Mouse (Mus musculus) Muller cell, postnatal 12 days (primary cell): Measurements from ENCODE around the gene Gpkow.
"Not testable (repeated sequence)": the region's sequence is repeated elsewhere in the genome, so short reads cannot be mapped to it uniquely, and the experiment has no call there.

Source experiments
- DNase-seq: peaks from one replicate; pipeline ENCODE4 v3.0.0-alpha.2; 2015; ENCODE audit errors: inconsistent ontology term

Gpkow gene

GRCm38 (mm10) chrX:7688321-7688720, 8.6 kb upstream of the Gpkow start:
- no peak for DNase-seq

- DNase-seq, result no peak
Measured at GRCm38 (mm10) chrX:7690486-7690885, 6.4 kb upstream of the Gpkow start.

DNA sequence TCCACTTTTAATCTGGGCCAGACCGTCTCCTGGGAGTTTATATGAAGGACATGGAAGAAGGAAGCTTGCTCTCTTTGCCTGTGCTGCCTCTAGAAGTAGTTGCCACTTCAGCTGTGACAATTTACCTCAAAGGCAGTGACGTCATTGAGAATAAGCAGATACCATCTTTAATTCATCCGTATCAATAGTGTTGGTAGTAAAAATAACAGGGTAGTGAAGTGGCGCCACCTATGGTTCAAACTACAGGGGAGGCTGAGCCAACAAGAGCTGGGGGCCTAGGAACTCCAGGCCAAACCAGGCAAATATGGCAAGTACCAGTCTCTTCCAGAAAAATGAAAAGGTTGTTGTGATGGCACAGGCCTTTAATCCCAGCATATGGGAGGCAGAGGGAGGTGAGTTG, 4.1 kb upstream of the Gpkow start:
- DNase-seq, result no peak

GRCm38 (mm10) chrX:7696520-7696919, 411 bp upstream of the Gpkow start:
- no peak for DNase-seq

GRCm38 (mm10) chrX:7713764-7714134, 16.8 kb downstream of the Gpkow start:
- not testable (repeated sequence) for DNase-seq

DNA sequence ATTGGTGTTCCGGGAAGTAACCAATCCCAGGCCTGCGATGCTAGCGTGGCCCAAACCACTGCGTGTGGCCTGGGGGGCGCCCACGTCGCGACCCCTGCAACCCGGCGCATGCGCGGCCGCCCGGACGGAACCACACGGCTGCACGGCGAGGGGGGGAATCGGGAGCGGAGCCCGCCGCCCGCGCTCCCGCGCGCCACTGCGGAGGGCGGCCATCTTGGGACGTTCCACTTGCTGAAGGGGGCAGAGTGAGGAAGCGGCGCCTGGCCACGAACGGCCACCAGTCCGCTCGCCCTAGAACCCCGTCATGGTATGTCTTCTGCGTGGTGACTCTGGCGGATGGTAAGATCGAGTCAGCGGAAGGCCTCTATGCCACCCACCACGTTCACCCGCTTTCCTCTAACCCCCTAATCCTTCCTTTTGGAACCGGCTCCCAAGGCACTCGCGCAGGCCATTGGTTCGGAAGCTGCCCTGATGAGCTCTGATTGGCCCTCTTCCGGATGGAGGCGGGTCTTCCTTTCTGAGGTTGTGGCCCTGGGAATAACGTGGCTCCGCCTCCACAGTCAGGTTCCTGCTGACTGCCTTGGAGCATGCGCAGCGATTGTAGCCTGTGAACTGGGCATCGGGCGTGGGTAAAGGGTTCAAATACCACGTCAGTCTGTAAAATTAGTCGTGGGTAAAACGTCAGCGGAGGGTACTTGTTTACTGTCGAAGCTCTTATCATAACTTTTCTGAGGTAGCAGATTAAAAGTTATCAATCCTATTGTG, 17.4 kb downstream of the Gpkow start, which contains the start of gene Wdr45:
Gene Wdr45, plus strand, starts transcription at position 199 of the 765 bp plus-strand sequence.
- peak; percentile 93 for DNase-seq

- DNase-seq, result not testable (repeated sequence)
Measured at GRCm38 (mm10) chrX:7716058-7716457, 19.1 kb downstream of the Gpkow start.

DNA sequence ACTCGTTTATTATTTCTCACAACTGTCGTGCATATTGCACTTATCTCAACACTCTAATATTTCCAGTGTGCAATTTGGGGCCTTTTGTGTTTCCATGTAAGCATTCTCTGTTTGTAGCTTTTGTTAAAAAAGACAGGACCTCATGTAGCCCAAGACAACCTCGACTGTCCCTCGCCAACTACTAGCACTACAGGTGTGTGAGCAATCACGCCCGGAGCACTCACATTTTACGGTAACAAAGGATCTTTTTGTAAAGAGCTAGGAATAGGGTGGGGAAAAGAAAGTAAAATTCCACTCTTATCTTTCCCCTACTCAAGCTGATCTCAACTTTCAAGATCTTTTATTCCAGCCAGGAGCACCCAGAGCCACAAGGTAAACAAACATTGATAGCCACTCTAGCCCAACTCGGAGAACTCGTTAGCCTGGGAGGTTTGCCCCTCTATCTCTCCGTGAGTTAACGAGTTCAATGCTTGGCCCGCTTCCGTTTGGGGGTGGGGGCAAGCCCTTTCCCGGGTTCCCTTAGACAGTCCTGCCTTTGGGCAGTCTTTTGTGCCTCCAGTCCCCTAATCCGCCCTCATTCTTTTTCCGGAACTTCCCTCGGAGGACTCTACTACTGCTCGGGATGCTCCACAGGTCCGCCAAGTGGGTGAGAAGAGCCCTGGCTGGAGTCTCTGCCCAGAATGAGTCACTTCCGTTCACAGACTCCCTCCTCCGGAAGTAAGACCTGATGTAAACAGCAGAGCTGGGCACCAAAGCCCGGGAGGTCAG, 24.8 kb downstream of the Gpkow start, which contains the start of gene Gm45208:
Gene Gm45208, plus strand, starts transcription at position 732 of the 768 bp plus-strand sequence.
- DNase-seq, result peak; percentile 82

DNA sequence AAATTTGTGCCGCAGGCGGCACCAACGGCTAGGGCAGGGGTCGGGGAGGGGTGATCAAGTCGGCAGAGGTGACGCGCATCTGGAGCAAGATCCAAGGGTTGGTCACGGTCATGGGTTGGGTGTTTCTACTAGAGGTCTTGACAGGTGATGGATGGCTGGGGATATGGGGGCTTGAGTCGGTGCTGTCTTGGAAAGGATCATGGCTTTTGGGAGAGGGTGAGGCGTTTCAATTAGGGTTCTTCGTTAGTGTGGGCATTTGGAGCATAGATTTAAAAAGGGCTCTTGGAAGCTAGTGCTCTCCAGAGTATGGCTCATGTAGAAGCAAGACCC, 25.3 kb downstream of the Gpkow start:
- no peak for DNase-seq

DNA sequence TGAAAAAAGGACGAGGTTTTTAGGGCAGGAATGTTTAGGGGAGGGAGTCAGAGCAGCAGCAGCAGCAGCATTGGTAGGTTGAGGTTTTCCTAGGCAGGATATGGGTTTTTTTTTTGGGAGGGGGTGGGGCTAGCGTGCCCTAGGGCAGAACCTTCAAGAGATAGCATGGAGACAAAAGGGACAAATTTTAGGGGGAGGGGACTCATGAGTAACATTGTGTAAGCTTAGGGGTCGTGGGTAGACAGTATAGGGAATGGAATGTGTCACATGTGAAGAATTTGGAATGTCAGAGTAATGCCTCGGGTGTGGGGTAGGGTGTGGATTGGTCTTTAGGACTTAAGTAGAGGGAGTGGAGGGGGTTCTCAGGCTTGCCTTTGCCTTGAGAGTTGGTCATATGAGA, 25.8 kb downstream of the Gpkow start:
- no peak for DNase-seq

DNA sequence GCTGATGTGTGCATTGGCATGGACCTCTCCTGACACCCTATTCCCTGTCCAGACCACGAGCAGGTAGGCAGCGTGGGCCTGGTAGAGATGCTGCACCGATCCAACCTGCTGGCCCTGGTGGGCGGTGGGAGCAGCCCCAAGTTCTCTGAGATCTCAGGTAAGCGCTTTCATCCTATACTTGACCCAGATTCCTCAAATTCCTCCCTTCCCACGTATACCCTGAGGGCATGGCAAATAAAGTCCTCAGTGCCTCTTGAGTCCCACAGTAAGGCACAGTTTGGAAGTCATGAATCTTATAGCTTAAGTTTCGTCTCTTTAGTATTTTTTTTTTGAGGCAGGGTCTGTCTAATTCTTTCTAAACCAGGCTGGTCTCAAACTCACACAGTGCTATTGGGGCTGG, 27.2 kb downstream of the Gpkow start:
- DNase-seq, result no peak

- DNase-seq, result no peak
Measured at GRCm38 (mm10) chrX:7725841-7726240, 28.9 kb downstream of the Gpkow start.

- no peak for DNase-seq
Measured at GRCm38 (mm10) chrX:7727176-7727575, 30.2 kb downstream of the Gpkow start.

GRCm38 (mm10) chrX:7728215-7728921, 31.4 kb downstream of the Gpkow start, which contains the start of gene Praf2:
TSS of gene Praf2 (plus strand) at chrX:7728439.
- peak; percentile 75 for DNase-seq

GRCm38 (mm10) chrX:7728922-7729265, 32.0 kb downstream of the Gpkow start:
- DNase-seq, result no peak

- peak; percentile 56 for DNase-seq
Measured at GRCm38 (mm10) chrX:7733571-7734156, 36.7 kb downstream of the Gpkow start.

DNA sequence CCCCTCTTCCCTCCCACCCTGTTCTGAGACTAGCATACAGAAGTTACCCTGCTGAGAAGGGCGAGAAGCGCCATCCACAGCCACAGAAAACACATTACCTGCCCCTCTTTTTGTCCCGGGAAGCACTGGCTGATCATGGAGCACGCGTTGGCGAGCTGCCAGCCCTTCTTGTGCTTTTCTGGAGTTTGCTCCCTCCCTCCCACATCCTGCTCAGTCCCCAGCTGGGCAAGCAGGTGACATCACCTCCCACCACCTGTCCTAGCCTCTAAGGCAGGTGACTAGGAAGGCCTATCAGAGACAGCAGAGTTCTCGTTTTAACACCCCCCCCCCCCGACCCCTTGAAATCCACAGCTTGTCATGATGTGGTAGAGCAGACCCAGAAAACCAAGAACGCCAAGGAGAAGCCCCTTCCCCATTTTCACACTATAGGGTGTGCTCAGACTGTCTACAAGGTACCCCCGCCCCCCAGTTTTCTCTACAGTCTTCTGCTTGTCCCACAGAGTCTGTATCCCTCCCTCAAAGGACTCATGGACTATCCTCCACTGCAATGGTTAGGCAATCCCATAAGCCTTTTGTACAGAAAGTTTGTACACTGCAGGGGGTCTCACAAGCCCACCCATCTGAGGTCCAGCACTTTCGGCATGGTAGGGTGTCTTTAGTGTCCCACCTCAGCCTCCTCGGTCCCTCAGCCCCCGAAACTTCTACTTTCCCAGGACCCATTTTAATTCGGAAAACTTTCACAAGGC, 42.6 kb downstream of the Gpkow start:
- no peak for DNase-seq

DNA sequence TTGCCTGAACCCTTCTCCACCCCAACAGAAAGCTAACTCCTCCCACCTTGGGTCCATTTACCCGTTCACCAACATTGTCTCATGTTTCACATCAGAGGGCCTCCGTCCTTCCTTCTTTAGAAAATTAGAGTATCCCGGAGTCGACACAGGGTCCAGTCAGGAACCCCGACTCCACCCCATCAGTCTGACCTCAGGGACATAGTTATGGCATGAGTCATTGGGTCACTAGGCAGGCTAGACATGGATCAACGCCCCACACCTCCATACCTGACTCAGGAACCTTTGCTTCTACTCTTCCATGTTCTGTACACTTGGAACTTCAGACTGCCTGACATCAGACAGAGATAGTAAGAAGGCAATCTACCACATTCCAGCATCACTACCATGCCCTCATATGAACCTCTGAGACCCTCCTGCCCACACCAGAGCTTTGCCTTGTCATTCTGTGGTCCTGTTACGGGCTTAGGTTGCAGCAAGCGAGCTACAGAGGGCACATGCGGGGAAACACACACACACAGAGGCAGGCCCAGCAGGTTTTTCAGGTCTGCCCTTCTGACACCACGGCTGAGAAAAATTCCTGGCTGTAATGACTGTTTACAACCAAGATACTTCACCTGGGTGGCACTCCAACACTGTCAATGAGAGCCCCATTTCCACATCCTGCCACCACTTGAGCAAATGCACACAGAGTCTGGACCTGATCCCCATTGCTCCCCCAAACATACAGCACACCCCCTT, 43.3 kb downstream of the Gpkow start:
- no peak for DNase-seq

DNA sequence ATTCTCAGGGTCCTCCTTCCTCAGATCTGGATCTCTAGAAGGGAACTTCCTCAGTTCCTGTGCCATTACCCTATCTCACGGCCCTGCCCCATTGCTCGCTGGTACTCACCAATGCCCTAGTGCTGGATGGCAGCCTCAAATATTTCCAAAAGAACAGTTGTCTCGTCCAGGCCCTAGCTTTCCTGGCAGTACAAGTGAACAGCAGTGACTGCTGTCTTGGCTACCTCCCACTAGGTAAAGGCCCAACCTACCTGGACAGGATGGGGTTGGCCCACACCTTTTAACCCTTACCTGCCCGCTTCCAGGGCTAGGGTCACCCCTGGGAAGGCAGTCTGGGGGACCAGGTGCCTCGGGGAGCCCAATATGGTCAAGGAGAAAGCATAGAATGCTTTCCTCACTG, 44.2 kb downstream of the Gpkow start:
- DNase-seq, result no peak

DNA sequence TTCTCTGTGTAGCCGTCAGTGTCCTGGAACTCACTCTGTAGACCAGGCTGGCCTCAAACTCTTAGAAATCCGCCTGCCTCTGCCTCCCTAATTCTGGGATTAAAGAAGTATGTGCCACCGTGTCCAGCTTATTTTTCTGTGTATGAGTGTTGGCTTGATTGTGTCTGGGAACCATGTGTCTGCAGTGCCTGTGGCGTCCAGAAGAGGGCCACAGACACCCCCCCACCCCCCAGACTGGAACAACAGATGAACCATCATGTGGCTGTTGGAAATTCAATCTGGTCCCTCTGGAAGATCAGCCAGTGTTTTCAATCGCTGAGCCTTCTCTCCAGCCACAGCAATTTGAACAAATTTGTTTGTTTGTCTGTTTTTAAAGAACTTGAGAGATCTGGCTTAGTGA, 46.5 kb downstream of the Gpkow start:
- no peak for DNase-seq

GRCm38 (mm10) chrX:7744940-7745339, 48.0 kb downstream of the Gpkow start:
- DNase-seq, result no peak
